Mouse (Mus musculus): ENCODE results near the gene Txnrd2. TPM values are rescaled to one million over a fixed set of nuclear protein-coding genes. Genes with fewer than 3 reads are reported as not detected.
A peak's percentile ranks its signal among the peaks of the same experiment; 100 is the strongest.

Txnrd2 gene
- total RNA-seq, 4 experiments from 2014 or later: 17.2 to 23.5 (median 21.3) TPM

DNA sequence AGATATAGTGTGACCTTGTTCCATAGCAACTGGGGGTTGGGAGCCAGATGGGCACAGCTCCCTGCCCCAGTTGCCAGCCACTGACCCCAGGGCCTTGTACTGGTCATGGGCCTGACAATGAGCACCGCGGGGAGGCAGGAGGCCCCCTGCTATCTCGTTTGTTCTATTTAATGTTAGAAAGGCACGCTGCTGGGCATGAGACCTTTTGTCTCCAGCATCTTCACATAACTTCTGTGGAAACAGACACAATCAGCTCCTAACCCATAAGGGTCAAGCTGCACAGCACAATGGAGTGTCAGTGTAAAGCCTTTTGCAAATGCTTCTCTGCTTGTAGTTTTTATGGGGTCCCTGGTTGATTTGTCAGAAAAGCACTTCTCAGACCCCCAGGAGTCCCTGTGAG is 58.2 kb downstream of the Txnrd2 start:
- no peak for DNase-seq (ENCODE audit: low spot score in 2 of 2)

DNA sequence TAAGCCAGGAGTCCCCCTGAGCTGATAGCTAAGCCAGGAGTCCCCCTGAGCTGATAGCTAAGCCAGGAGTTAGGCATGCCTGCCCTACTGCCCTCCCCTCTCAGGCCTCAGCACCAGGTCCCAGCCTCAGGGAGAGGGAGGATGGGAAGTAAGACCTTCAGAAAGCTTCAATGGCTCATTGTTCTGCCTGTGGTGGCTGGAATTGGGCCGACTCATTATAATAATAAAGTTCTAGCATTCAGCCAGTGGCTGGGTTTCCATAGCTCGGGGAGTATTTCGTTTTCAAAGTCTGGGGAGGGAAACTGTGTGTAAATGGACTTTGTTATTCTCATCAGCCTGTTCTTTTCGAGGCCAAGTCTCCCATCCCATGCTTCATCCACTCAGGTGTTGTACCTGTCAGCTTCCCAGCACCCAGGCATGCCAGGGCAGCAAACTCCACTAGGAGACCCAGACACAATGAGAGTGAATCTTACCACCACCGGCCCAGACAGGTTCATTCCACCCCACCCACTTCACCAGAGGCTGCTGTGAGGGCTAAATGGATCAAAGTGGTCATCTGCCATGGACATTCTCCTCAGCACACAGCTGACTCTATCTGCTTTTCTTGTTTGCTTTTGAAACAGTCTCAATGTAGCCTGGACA is 58.7 kb downstream of the Txnrd2 start:
- DNase-seq (ENCODE audit: low spot score in 2 of 2): no peak

DNA sequence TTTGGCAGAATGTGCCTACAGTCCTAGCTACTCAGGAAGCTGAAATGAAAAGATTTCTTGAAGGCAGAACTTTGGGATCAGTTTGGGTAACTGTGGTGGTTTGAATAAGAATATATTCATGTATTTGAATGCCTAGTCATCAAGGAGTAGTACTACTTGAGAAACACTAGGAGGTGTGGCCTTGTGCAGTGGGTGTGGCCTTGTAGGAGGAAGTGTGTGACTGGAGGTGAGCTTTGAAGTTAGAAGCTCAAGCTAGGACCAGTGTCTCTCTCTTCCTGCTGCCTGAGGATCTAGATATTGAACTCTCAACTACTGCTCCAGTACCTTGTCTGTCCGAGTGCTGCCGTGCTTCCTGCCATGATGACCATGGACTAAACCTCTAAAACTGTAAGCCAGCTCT is 59.9 kb downstream of the Txnrd2 start:
- DNase-seq (ENCODE audit: low spot score in 2 of 2): no peak

DNA sequence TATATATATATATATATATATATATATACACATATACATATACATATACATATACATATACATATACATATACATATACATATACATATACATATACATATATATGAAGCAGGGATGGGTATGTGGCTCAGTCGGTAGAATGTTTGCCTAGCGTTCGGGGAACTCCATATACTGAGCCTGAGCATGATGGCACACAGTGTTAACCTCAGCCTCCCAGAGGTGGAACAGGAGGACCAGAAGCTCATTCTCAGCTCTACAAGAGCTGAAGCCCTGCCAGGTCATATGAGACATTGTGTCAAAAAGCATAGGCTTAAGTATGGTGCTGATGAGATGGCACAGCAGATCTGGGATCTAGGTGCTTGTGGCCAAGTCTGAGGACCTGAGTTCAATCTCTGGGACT is 64.1 kb downstream of the Txnrd2 start:
- no peak for DNase-seq (ENCODE audit: low spot score in 2 of 2)

DNA sequence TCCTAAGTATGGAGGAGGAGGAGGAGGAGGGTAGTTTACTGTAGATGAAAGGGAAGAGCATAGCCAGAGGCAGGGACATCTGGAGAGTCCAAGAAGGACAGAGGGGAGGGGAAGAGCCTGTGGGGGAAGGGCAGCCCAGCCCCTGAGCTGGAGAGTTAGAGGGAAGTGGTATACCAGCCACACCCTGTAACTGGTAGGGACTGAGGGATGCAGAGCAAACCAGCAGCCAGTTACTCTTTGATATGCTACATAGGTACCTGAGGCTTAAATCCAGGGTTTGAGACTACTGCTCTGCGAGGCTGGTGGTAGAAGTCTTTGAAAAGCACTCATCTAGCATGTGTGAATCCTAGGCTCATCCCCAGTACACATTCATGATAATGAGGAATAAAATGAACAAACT is 64.7 kb downstream of the Txnrd2 start:
- DNase-seq (ENCODE audit: low spot score in 2 of 2): no peak

DNA sequence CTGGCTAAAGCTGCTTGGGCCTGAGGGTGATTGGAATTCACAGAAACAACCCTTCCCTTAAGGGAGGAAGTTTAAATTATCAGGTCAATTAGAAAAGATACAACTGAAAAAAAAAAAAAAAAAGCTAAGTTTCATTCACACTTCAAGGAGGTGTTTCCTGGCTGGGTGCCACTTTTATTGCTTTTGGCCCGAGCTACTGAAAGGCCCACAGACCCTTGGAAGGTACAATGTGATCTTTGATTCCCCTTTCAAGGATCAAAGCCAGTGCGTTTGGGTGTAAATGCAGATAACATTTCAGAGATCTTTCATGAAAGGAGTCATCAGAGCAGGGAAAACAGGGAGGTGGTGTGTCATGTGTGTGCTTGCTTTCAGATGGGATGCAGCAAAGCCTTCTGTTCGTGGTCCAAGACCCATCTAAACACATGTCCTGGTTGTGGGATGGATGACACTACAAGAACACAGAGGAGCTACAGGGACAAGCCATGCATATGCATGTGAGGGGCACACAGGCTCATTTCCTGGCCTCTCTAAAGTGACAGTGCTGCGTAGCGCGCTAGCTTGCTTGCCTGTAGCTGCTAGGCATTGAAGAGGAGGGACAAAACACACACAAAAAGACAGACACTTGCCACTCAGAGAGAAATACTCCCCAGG is 71.8 kb downstream of the Txnrd2 start:
- no peak for DNase-seq (ENCODE audit: low spot score in 2 of 2)

DNA sequence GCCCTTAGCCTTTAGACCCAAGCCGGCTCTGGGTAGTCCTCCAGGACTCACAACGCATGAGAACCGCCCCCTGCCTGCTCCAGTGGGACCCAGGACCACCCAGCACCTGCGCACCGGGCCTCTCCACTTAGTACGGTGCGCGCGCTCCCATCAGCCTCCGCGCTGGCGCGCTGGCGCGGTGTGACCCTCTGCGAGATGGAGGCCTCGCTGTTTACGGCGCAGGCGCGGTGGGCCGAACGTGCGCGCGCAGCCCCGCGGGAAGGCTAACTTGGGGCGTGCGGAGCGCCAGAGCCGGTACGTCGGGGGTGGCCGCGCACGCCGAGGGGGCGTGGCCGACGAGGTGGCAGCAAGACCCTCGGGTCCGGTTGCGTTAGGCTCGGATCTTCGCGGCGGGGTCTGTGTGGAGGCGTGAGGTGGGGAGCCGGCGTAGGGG is 72.4 kb downstream of the Txnrd2 start, which contains the start of the genes Gnb1l and Rtl10:
Gene Gnb1l (plus strand): TSS at position 156 of the 433 bp plus-strand sequence.
Gene Rtl10 (plus strand): TSS at position 344 of the 433 bp plus-strand sequence.
- DNase-seq (ENCODE audit: low spot score in 2 of 2): peak; percentile 89 to 94

DNA sequence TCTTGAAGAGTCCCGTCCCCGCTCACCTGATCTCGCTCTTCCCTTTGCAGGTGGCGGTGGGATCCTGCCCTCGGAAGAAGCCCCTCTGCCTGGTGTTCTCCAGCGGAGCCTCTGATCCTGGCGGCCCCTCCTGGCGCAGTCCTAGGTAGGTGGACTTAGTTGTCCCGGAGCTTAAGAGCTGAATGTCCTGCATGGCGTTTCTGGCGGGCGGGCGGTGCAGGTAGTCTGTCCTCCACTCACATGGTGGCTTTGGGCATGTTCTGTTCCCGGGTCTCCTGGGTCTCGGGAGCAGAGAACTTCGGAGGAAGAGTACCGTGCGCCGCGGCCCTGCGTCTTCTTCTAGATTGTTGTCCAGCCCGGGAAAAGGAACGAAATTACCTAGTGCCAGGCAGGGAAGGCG is 72.8 kb downstream of the Txnrd2 start:
- no peak for DNase-seq (ENCODE audit: low spot score in 2 of 2)

DNA sequence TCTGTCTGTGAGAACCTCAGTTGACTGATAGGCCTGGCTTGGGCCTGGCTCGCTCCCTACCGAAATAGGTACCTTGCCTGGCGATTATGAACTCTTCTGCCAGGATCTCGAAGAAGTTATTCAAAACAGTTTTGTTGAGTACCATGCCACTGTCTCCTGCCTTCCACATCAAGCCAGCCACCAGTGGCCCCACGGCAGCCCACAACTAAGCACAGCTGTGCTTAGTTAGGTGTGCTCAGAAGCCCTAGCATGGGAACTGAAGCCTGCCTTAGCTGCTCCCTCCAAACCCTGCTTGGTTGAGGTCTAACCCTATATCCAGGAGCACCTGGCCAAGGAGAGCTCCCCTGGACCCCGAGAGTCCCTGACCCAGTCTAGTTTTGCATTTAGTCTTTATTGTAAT is 75.3 kb downstream of the Txnrd2 start:
- DNase-seq (ENCODE audit: low spot score in 2 of 2): no peak

DNA sequence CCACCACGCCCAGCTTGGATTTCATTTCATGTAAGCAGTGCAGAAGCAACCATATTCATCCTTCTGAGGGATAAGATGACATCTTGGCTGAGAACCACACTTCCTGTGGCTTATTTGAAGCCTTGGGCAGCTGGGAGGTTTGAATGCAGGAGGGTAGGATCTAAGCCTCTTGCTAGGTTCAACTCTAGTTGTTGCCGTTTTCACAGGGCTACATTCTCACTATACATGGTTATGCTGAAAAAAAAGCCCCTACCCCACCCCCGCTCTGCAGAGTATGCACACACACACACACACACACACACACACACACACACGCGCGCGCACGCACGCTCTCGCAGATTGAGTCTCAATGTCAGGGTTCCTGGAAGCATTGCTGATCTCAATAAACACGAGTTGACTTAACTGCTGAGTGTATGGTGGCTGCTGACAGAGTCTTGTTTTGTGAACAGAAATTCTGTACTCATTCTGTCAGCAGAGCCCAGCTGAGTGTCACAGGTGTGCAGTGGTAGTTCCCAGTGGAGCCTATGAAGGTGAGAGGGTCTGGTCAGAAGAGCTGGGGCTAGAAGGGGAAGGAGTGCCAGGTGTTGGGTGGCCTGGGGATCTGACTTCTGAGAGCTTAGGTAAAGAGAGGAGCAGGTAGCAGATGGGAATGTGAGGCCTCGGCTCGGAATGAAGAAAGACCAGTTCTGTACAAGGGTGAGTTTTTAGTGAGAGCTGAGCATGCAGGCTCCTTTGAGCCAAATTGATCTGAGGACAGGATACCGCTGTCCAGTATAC is 77.6 kb downstream of the Txnrd2 start:
- no peak for DNase-seq (ENCODE audit: low spot score in 2 of 2)

DNA sequence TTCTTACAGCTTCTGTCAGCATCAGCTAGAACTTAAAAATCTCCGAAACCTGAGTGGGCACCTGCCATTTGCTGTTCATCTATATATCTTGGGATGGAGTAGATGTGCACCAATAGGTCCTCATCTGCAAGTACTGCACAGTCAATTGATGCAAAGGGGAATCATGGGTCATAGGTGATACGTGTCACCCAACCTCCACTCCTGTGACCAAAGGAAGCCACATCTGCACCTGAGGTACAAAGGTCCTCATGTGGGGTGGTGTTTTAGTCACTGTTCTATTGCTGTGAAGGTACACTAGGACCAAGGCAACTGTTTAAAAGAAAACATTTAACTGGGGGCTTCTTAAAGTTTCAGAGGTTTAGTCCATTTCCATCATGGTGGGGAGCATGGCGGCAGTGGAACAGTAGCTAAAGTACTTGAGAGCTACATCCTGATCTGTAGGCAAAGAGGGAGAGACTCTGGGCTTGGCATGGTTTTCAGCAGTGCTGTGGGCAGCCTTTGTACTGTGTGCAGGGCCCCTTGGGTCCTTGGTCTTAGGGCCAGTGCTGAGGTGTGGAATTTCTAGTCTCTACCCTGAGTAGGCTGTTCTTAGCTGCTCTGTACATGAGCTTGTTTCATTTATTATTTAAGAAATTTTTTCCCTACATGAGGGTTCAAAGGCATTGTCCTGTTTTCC is 80.5 kb downstream of the Txnrd2 start:
- DNase-seq (ENCODE audit: low spot score in 2 of 2): no peak

DNA sequence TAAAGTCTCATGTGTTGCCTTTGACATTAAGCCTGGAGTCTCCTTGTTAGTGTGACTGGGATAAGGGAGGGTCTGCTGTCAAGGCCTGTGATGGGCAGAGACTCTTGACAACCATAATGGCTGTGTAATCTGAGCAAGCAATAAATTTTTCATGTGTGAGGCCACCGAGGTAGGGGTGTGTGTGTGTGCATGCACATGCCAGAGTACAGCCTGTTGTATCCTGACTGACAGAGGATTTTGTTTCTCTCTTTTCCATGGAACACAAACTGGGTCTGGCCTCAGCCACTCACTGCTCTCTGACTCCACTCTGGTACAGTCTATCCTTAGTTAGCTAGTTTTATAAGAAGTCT is 81.0 kb downstream of the Txnrd2 start:
- DNase-seq (ENCODE audit: low spot score in 2 of 2): no peak

DNA sequence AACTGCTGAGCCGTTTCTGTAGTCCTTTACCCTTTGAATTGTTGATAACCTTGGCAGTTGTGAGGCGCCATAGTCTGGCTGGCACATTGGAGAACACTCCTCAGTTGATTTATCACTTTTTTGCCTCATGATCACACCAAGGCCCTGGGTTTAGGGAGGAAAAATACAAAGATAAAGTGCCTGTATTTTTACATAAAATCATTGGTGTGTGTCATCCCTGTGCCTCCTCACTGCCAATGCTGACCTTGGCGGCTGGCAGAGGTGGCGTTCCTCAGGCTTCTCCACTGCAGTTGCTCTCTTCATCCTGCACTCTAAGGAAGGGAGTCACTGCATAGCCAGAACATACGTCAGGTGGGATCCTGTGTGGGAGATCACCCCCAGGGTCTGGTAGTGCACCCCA is 85.6 kb downstream of the Txnrd2 start:
- no peak for DNase-seq (ENCODE audit: low spot score in 2 of 2)

DNA sequence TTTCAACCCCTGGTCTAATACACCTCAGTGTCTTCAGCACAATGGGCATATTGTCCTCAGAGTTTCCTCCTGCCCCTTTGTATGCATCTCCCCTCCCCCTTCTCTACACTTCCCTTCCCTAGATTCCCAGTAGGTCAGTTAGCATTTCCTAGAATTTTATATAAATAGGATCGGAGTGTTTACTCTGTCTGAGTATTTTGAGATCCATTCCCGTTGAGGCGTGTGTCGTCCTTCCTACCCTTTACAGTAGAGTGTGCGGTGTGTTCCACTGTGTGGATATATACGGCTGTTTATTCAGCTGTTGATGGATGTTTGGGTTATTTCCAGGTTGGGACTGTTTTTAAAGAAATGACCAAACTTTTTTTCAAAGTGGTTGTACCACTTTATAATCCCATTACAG is 87.3 kb downstream of the Txnrd2 start:
- no peak for DNase-seq (ENCODE audit: low spot score in 2 of 2)

DNA sequence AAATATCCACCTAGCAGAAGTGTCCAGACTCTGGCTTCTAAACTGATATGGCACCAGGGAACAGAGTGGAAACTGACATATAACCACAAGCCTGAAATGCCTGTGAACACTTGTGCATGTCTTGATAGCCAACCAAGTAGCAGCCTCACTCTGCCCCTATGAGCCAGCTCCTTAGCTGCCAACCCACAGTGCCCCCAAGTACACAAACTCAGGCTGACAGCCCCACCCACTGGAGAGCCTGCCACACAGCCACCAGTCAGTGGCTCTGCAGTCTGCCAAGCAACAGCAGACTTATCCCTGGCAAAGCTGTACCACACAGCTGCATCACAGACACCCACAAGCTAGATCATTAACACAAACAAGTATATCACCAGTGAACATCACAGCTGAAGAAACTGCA is 91.9 kb downstream of the Txnrd2 start:
- DNase-seq (ENCODE audit: low spot score in 2 of 2): no peak

DNA sequence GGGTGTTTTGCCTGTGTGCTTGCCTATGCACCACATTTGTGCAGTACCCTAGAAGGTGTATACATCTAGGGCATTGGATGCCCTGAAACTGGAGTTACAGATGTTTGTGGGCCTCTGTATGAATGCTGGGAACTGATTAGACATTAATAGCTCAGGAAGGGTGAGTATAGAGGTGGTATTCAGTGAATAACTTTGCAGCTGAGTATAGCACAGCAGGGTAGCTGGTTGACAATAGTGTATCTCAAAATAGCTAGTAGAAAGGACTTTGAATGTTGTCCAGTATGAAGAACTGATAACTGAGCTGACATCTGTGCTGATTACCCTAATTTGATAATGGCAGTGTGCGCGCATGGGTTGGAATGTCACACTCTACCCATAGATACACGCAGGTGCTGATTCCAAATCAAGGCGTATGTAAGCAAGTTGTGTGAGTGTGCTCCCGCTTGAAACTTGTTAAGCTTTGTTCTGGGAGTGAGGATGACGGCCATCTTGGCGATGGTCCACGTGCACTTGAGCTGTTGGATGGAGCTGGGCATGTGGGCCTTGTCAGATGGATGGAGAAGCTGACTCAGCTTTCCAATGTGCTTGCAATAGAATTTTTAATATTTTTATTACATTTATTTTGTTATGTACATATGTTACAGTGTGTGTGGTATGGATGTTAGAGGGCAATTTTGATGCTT is 97.5 kb downstream of the Txnrd2 start:
- no peak for DNase-seq (ENCODE audit: low spot score in 2 of 2)

DNA sequence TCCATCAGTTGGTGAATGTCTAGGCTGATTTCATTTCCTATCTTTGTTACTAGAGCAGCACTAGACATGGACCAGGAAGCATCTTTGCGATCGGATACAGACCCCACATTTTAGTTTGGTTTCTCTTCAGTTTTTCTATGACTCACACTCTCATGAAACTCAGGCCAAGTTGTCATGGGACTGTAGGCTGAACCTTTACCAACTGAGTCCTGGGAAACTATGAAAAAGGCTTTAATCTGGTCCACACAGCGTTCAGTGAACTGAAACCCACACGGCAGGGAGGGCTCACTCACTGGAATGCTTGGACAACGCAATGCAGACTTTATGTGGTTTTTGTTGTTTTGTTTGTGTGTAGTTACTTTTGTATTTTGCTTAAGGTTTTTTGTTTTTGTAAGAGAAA is 102.5 kb downstream of the Txnrd2 start:
- DNase-seq (ENCODE audit: low spot score in 2 of 2): no peak

Measured in gastrocnemius, adult 8-10 months (tissue).